15 mouse cellular contexts compared by ENCODE assay signal in the genomic region with DNA sequence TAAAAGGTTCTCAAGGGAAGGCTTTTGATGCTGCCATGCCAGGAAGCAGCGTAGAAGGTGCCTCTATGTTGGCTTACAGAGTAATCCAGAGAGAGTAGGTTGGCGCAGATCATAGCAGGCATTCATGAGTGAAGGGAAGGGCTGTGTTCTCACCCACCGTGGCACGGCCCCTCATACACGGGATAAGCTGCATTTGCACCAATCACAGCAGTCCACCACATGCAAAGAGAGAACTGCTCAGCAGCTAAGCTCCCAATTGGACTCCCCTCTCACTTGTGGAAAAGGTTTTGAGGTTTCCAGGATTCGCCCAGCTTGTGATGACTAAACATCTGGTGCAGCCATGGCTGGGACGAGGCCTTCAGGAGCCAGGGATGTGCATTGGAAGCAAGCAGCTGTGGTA. TPM values are rescaled to one million over a fixed set of nuclear protein-coding genes. Genes with fewer than 3 reads are reported as not detected.
DNase-seq lines count a peak whose midpoint lies in the region; ATAC-seq and TF ChIP-seq lines count a peak whose summit lies in the region.
"Had no signal": no experiment of that assay in that cellular context is flagged by ENCODE, and none has a peak within 500 bp of the region (broad histone marks: within the 10 kb centered on the region; RNA-seq: fewer than 3 reads in every experiment).

No protein-coding gene starts in this region.

- no peak for TF ChIP-seq EP300 in liver, embryonic 14.5 days (IDR thresholded peaks at IDR 0.05; ENCODE audit: low read depth)
- TF ChIP-seq EP300 in liver, postnatal 0 days (IDR thresholded peaks at IDR 0.05; ENCODE audit: low read depth), result no peak

- H3K27me3 ChIP-seq in liver, embryonic 14.5 days (ENCODE audit: control insufficient read depth, insufficient read depth, low read length), result no peaks in the 10 kb centered on the region
- H3K27me3 ChIP-seq in embryonic facial prominence, embryonic 15.5 days, result no peaks in the 10 kb centered on the region
- H3K27me3 ChIP-seq in liver, postnatal 0 days (ENCODE audit: insufficient read depth, low read length), result no peaks in the 10 kb centered on the region
- no peaks in the 10 kb centered on the region for H3K27me3 ChIP-seq in forebrain, postnatal 0 days (ENCODE audit: insufficient read depth, low read length)

- H3K9me3 ChIP-seq in liver, embryonic 14.5 days (ENCODE audit: control insufficient read depth, low read length), result no peaks in the 10 kb centered on the region; the same call in 1 of the 2 replicates
- H3K9me3 ChIP-seq in embryonic facial prominence, embryonic 15.5 days (replicated peaks), result no peaks in the 10 kb centered on the region
- H3K9me3 ChIP-seq in liver, postnatal 0 days (ENCODE audit: low read length), result no peaks in the 10 kb centered on the region
- no peaks in the 10 kb centered on the region for H3K9me3 ChIP-seq in forebrain, postnatal 0 days (ENCODE audit: low read length)
- H3K9me3 ChIP-seq: midbrain, embryonic 13.5 days had no signal

- peak overlapping the region; percentile 84 for H3K27ac ChIP-seq in gastrocnemius, adult 2 months
- no peak overlapping the region for H3K27ac ChIP-seq in liver, embryonic 14.5 days
- no peak overlapping the region for H3K27ac ChIP-seq in embryonic facial prominence, embryonic 15.5 days (replicated peaks)
- peak overlapping the region; percentile 98 for H3K27ac ChIP-seq in liver, postnatal 0 days (ENCODE audit: low read depth)
- no peak overlapping the region for H3K27ac ChIP-seq in forebrain, postnatal 0 days (ENCODE audit: low read depth, low read length)
- H3K27ac ChIP-seq: midbrain, embryonic 13.5 days had no signal

- no peaks in the 10 kb centered on the region for H3K36me3 ChIP-seq in liver, embryonic 14.5 days (replicated peaks; ENCODE audit: control insufficient read depth, insufficient read depth, low read depth)
- no peaks in the 10 kb centered on the region for H3K36me3 ChIP-seq in embryonic facial prominence, embryonic 15.5 days
- peaks cover 9% of the 10 kb centered on the region for H3K36me3 ChIP-seq in liver, postnatal 0 days (replicated peaks; ENCODE audit: insufficient read depth, low read length)
- no peaks in the 10 kb centered on the region for H3K36me3 ChIP-seq in forebrain, postnatal 0 days (ENCODE audit: insufficient read depth)
- H3K36me3 ChIP-seq: midbrain, embryonic 13.5 days had no signal

- no peak for TF ChIP-seq CTCF in gastrocnemius, adult 2 months (IDR thresholded peaks at IDR 0.05)
- TF ChIP-seq CTCF in liver, embryonic 14.5 days (IDR thresholded peaks at IDR 0.05; ENCODE audit: low read depth), result no peak
- TF ChIP-seq CTCF in liver, postnatal 0 days (IDR thresholded peaks at IDR 0.05; ENCODE audit: low read depth), result no peak
- TF ChIP-seq CTCF in forebrain, postnatal 0 days (IDR thresholded peaks at IDR 0.05; ENCODE audit: low read depth), result no peak

- DNase-seq in gastrocnemius, adult 2 months, result no peak
- no peak for DNase-seq in gastrocnemius, adult 18-20 months (ENCODE audit: low spot score)
- no peak for DNase-seq in liver, embryonic 14.5 days (ENCODE audit: low read depth in 3 of 3, low spot score in 3 of 3)
- DNase-seq in liver, result no peak
- no peak for DNase-seq in liver, postnatal 0 days
- no peak for DNase-seq in forebrain, postnatal 0 days
- no peak for DNase-seq in left cerebral cortex, adult 18-20 months (ENCODE audit: low spot score in 2 of 2)
- DNase-seq: B cell, adult 2 months; cerebellum, adult 11-12 months; heart, postnatal 36 days; kidney, adult 18-20 months; layer of hippocampus, adult 9-11 months; left cerebral cortex, postnatal 4 days had no signal

- H3K4me2 ChIP-seq in liver, embryonic 14.5 days (ENCODE audit: low read depth), result peak overlapping the region; percentile 55
- 0 out of 2 replicates have a peak overlapping the region, but pooled peaks have one; percentile 77 for H3K4me2 ChIP-seq in embryonic facial prominence, embryonic 15.5 days (replicated peaks)
- H3K4me2 ChIP-seq in liver, postnatal 0 days (ENCODE audit: low read depth, low read length), result peak overlapping the region; percentile 73
- no peak overlapping the region for H3K4me2 ChIP-seq in forebrain, postnatal 0 days (ENCODE audit: low read depth)

- H3K4me3 ChIP-seq in gastrocnemius, adult 2 months, result peak overlapping the region; percentile 76
- H3K4me3 ChIP-seq in liver, embryonic 14.5 days (ENCODE audit: insufficient read depth in 1 of 2, low read depth in 2 of 2, low read length in 2 of 2), result 0 out of 4 replicates have a peak overlapping the region, but pooled peaks of 1 of the 2 experiments have one; percentile 4
- no peak overlapping the region for H3K4me3 ChIP-seq in embryonic facial prominence, embryonic 15.5 days (replicated peaks)
- peak overlapping the region; percentile 62 for H3K4me3 ChIP-seq in liver, postnatal 0 days (ENCODE audit: low read depth, low read length)
- no peak overlapping the region for H3K4me3 ChIP-seq in forebrain, postnatal 0 days (ENCODE audit: low read depth, low read length)
- H3K4me3 ChIP-seq: midbrain, embryonic 13.5 days had no signal

- no peak overlapping the region for H3K9ac ChIP-seq in liver, embryonic 14.5 days (replicated peaks)
- H3K9ac ChIP-seq in embryonic facial prominence, embryonic 15.5 days, result no peak overlapping the region
- peak overlapping the region; percentile 72 for H3K9ac ChIP-seq in liver, postnatal 0 days (replicated peaks)
- no peak overlapping the region for H3K9ac ChIP-seq in forebrain, postnatal 0 days
- H3K9ac ChIP-seq: midbrain, embryonic 13.5 days had no signal

- 56% methylated on average over 7 of the region's 7 CpGs for WGBS in liver, embryonic 14.5 days (ENCODE audit: insufficient replicate concordance)
- WGBS in embryonic facial prominence, embryonic 15.5 days, result 72% methylated on average over 7 of the region's 7 CpGs
- 73% methylated on average over 7 of the region's 7 CpGs for whole genome bisulfite sequencing in liver, postnatal 0 days (ENCODE audit: insufficient replicate concordance)
- WGBS in forebrain, postnatal 0 days, result 95% methylated on average over 7 of the region's 7 CpGs

- no peak for ATAC-seq in liver, embryonic 14.5 days (ENCODE audit: insufficient read depth)
- no peak for ATAC-seq in embryonic facial prominence, embryonic 15.5 days (ENCODE audit: insufficient number of reproducible peaks, low FRiP score, low TSS enrichment, low read depth)
- no peak for ATAC-seq in liver, postnatal 0 days
- ATAC-seq in forebrain, postnatal 0 days, result no peak
- ATAC-seq: midbrain, embryonic 13.5 days had no signal

- H3K4me1 ChIP-seq in liver, embryonic 14.5 days (replicated peaks; ENCODE audit: control insufficient read depth in 2 of 2, insufficient read depth in 2 of 2, low read length in 1 of 2), result peaks cover 0 to 11% of the 10 kb centered on the region in 2 experiments; a peak in 1 of 4 replicates
- peaks cover 21% of the 10 kb centered on the region; the same call in 1 of the 2 replicates for H3K4me1 ChIP-seq in embryonic facial prominence, embryonic 15.5 days
- peaks cover 10% of the 10 kb centered on the region; the same call in 1 of the 2 replicates for H3K4me1 ChIP-seq in liver, postnatal 0 days (ENCODE audit: insufficient read depth)
- no peaks in the 10 kb centered on the region for H3K4me1 ChIP-seq in forebrain, postnatal 0 days (ENCODE audit: insufficient read depth)

- intact Hi-C loops in gastrocnemius, adult 2 months (cut with DNase I), result no loop called here

RNA-seq across cellular contexts. Expression of a gene that starts 2.5 kb away (rescaled TPM):
- 10 to 100 TPM; 47.4 to 69.0 TPM for total RNA-seq in gastrocnemius, adult 2 months (2021)
- total RNA-seq in gastrocnemius, adult 18-20 months (2021), result 10 to 100 TPM; 23.7 to 75.9 TPM
- polyA plus RNA-seq in liver, embryonic 14.5 days (2012; rRNA removed), result 84.8 and 111 TPM in 2 replicates
- 291 and 292 TPM in 2 replicates for polyA plus RNA-seq in liver, embryonic 14.5 days (2014; fragmentation: Nextera tagmentation; extraction: Ambion mirVana)
- 164 and 168 TPM in 2 replicates for polyA plus RNA-seq in embryonic facial prominence, embryonic 15.5 days (2015; fragmentation: Nextera tagmentation; extraction: Ambion mirVana)
- 2,719 and 2,927 TPM in 2 replicates for polyA plus RNA-seq in liver, postnatal 0 days (2015; fragmentation: Nextera tagmentation; extraction: Ambion mirVana)
- total RNA-seq in forebrain, postnatal 0 days (2014; rRNA removed), result 23.9 and 27.3 TPM in 2 replicates
- 66.5 and 70.5 TPM in 2 replicates for polyA plus RNA-seq in forebrain, postnatal 0 days (2015; fragmentation: Nextera tagmentation; extraction: Ambion mirVana)
- total RNA-seq in left cerebral cortex, adult 18-20 months (2021), result 1 to 10 TPM; 6.8 to 9.6 TPM

Comparison
In these comparisons a context has a peak if more than half of its experiments do, and no peak if none do; other contexts are left out.
1. H3K27ac ChIP-seq: peak in gastrocnemius, adult 2 months (single experiment) and liver, postnatal 0 days (single experiment); none in liver, embryonic 14.5 days (single experiment), embryonic facial prominence, embryonic 15.5 days (single experiment) and forebrain, postnatal 0 days (single experiment).
2. H3K4me3 ChIP-seq: peak in gastrocnemius, adult 2 months (single experiment) and liver, postnatal 0 days (single experiment); none in embryonic facial prominence, embryonic 15.5 days (single experiment) and forebrain, postnatal 0 days (single experiment).